Mouse (Mus musculus) testis, adult 2 months (tissue): ENCODE data around the gene Col4a3. TPM values are rescaled to one million over a fixed set of nuclear protein-coding genes. Genes with fewer than 3 reads are reported as not detected.

ENCODE experiments used
- H3K27ac ChIP-seq: fragments of 200-500 bp; 2 replicates; pipeline ENCODE4 v1.5.1; 2012; ENCODE audit warnings: low read depth, low read length; ENCODE audit not compliant: control insufficient read depth, insufficient read depth
- H3K27me3 ChIP-seq: fragments of 200-500 bp; 2 replicates; pipeline ENCODE4 v1.6.1; 2012; ENCODE audit warnings: mild to moderate bottlenecking, low read length, moderate library complexity; ENCODE audit not compliant: control insufficient read depth, insufficient read depth
- H3K36me3 ChIP-seq: fragments of 200-500 bp; 2 replicates; pipeline ENCODE4 v1.6.1; 2012; ENCODE audit warnings: mild to moderate bottlenecking, low read length; ENCODE audit not compliant: control insufficient read depth, insufficient read depth
- H3K4me1 ChIP-seq: fragments of 200-500 bp; 2 replicates; pipeline ENCODE4 v1.6.1; 2012; ENCODE audit warnings: low read length; ENCODE audit not compliant: control insufficient read depth, insufficient read depth
- H3K4me3 ChIP-seq: fragments of 200-500 bp; 2 replicates; pipeline ENCODE4 v1.5.1; 2012; ENCODE audit warnings: low read depth, mild to moderate bottlenecking, low read length, moderate library complexity, mixed read lengths; ENCODE audit not compliant: control insufficient read depth
- CTCF ChIP-seq: fragments of 200-500 bp; IDR thresholded peaks from 2 replicates; pipeline ENCODE4 v1.5.1; 2012; ENCODE audit warnings: low read depth, mild to moderate bottlenecking, inconsistent platforms, low read length, moderate library complexity; ENCODE audit not compliant: control insufficient read depth, insufficient read depth, insufficient replicate concordance
- POLR2A ChIP-seq: fragments of 200-500 bp; IDR thresholded peaks from 2 replicates; pipeline ENCODE4 v1.6.1; 2012; ENCODE audit warnings: low read depth, mild to moderate bottlenecking, inconsistent platforms, low read length, moderate library complexity; ENCODE audit not compliant: control insufficient read depth
- polyA plus RNA-seq: library from polyadenylated mRNA; depleted of rRNA; stranded (reverse); fragments of >200 nt; gene quantifications from 2 replicates; pipeline ENCODE4 v1.2.3, GENCODE M21; 2012

Col4a3 gene
- polyA plus RNA-seq, 1 experiment: 7.9 TPM

GRCm38 (mm10) chr1:82605856-82606255, 19.1 kb downstream of the Col4a3 start:
- Histone ChIP-seq H3K4me3 (no peak overlapping the region), H3K4me1 (no peaks in the 10 kb centered on the region), H3K27ac (no peak overlapping the region), H3K36me3 (no peaks in the 10 kb centered on the region), H3K27me3 (no peaks in the 10 kb centered on the region)
- no peak for TF ChIP-seq CTCF
- no peak for TF ChIP-seq POLR2A

- TF ChIP-seq POLR2A: no peak
- no peak for TF ChIP-seq CTCF
- Histone ChIP-seq H3K36me3 (no peaks in the 10 kb centered on the region), H3K27me3 (no peaks in the 10 kb centered on the region), H3K4me3 (no peak overlapping the region), H3K4me1 (no peaks in the 10 kb centered on the region), H3K27ac (no peak overlapping the region)
Observed at GRCm38 (mm10) chr1:82608646-82609262, 22.0 kb downstream of the Col4a3 start.

- H3K27ac ChIP-seq: no peak overlapping the region
- H3K27me3 ChIP-seq: no peaks in the 10 kb centered on the region
- H3K4me1 ChIP-seq: no peaks in the 10 kb centered on the region
- TF ChIP-seq CTCF (no peak), POLR2A (no peak)
- no peak overlapping the region for H3K4me3 ChIP-seq
- H3K36me3 ChIP-seq: no peaks in the 10 kb centered on the region
Observed at GRCm38 (mm10) chr1:82612061-82612660, 25.4 kb downstream of the Col4a3 start.

GRCm38 (mm10) chr1:82618001-82618400, 31.3 kb downstream of the Col4a3 start:
- H3K36me3 ChIP-seq: no peaks in the 10 kb centered on the region
- TF ChIP-seq CTCF (no peak), POLR2A (no peak)
- no peak overlapping the region for H3K4me3 ChIP-seq
- no peaks in the 10 kb centered on the region for H3K27me3 ChIP-seq
- H3K4me1 ChIP-seq: no peaks in the 10 kb centered on the region
- H3K27ac ChIP-seq: no peak overlapping the region

DNA sequence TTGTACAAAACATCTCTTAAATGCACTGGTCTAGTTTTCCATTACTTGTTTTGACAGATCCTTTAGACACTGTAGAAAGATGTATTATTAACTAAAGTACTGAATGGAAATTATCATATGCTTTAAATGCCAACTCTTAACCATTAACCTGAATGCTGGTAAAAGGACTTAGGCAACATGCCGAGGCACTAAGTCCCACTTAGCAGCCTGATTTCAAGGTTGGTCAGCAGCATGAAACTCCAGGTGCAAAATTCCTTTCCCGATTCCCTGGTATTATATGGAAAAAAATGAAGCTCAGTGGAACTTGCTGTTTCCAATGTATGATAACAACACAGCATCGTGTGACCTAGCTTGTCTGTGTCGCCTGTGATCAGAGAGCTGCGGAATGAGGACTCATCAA, 31.9 kb downstream of the Col4a3 start:
- Histone ChIP-seq H3K36me3 (no peaks in the 10 kb centered on the region), H3K4me1 (no peaks in the 10 kb centered on the region), H3K27ac (no peak overlapping the region), H3K27me3 (no peaks in the 10 kb centered on the region), H3K4me3 (no peak overlapping the region)
- no peak for TF ChIP-seq POLR2A
- no peak for TF ChIP-seq CTCF

DNA sequence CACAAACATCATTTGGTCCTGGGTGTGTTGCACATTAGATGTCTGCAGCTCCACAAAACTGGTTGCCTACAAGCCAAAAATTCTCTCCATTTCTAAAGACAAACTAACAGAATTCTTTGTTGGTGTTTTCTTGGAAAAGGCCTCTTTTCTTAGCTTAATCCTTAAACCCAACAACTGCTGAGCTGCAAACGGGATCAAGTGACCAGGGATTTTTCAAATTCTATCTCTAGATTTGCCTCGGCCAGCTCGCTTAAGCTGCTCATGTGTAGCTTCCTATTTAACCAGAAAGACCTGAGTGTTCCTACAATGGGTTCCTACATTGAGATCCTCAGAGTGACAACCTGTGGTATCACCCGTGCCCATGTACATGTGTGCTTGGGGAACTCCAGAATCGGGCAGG, 33.3 kb downstream of the Col4a3 start:
- no peaks in the 10 kb centered on the region for H3K4me1 ChIP-seq
- TF ChIP-seq CTCF (no peak), POLR2A (no peak)
- H3K4me3 ChIP-seq: no peak overlapping the region
- no peaks in the 10 kb centered on the region for H3K27me3 ChIP-seq
- H3K36me3 ChIP-seq: no peaks in the 10 kb centered on the region
- H3K27ac ChIP-seq: no peak overlapping the region

DNA sequence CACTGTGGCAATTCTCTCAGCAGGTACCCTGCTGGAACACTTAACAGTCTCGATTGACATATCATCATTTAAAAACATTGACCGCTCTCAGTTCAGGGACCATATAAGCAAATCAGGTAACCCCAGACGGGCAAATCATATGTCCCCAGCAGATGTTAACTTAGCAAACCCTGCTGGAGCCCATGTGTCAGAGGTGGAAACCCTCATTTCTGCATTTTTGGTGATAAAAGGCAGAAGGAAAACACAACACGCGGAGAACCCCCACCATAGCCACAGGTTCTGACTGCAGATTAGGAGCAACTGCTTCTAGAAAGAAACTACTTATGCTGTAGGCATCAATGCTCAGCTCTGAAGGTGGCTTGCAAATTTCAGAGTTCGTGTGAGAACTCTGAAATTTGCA, 38.2 kb downstream of the Col4a3 start:
- no peak for TF ChIP-seq CTCF
- TF ChIP-seq POLR2A: no peak
- no peak overlapping the region for H3K4me3 ChIP-seq
- no peaks in the 10 kb centered on the region for H3K36me3 ChIP-seq
- H3K27me3 ChIP-seq: no peaks in the 10 kb centered on the region
- no peaks in the 10 kb centered on the region for H3K4me1 ChIP-seq
- no peak overlapping the region for H3K27ac ChIP-seq

DNA sequence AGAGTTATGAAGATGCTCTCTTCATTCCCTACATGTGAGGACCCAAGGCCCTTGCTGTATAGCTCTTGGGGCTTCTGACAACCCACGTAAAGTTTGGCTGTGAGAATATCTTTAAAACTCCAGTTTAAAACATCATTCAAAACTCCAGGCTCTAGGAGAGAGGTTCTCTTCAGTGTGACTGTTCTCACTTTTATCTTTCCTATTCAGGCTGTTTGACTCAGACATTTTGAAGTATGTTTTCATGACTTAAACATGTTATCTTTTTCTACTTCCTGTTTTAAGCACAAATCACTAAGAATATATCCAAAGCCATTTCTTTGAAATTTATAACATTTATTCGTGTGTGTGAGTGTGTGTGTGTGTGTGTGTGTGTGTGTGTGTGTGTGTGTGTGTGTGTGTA, 38.8 kb downstream of the Col4a3 start:
- no peaks in the 10 kb centered on the region for H3K27me3 ChIP-seq
- H3K4me3 ChIP-seq: no peak overlapping the region
- H3K36me3 ChIP-seq: no peaks in the 10 kb centered on the region
- no peak overlapping the region for H3K27ac ChIP-seq
- TF ChIP-seq CTCF (no peak), POLR2A (no peak)
- H3K4me1 ChIP-seq: no peaks in the 10 kb centered on the region
